Mouse (Mus musculus) CD8-positive naive resting alpha-beta T cell, adult 2 months (primary cell): ENCODE results near the gene Slc17a3.

Experiments used
- DNase-seq, 2 experiments: peaks; one replicate each; pipeline ENCODE4 v3.0.0; 2022; ENCODE audit warnings: low read depth in 2 of 2, low spot score in 2 of 2

The Slc17a3 gene

GRCm38 (mm10) chr13:23873141-23873540 is 33.9 kb downstream of the Slc17a3 start:
- DNase-seq = no peak

GRCm38 (mm10) chr13:23879106-23879505 is 39.9 kb downstream of the Slc17a3 start:
- DNase-seq = no peak

GRCm38 (mm10) chr13:23879636-23880035 is 40.4 kb downstream of the Slc17a3 start:
- DNase-seq = no peak

GRCm38 (mm10) chr13:23885540-23885939 is 46.3 kb downstream of the Slc17a3 start:
- no peak for DNase-seq

GRCm38 (mm10) chr13:23887026-23887725 is 47.9 kb downstream of the Slc17a3 start:
- DNase-seq = no peak

- DNase-seq = no peak
These were observed 49.9 kb downstream of the Slc17a3 start for GRCm38 (mm10) chr13:23889011-23889605.

- no peak for DNase-seq
These were observed 53.5 kb downstream of the Slc17a3 start for GRCm38 (mm10) chr13:23892592-23893268.

- no peak for DNase-seq
These were observed 54.0 kb downstream of the Slc17a3 start for GRCm38 (mm10) chr13:23893269-23893593.

GRCm38 (mm10) chr13:23898242-23898641 is 59.0 kb downstream of the Slc17a3 start:
- DNase-seq = peak in 1 of 2 experiments; percentile 1

- no peak for DNase-seq
These were observed 67.7 kb downstream of the Slc17a3 start for GRCm38 (mm10) chr13:23906906-23907305.

GRCm38 (mm10) chr13:23910121-23910520 is 70.9 kb downstream of the Slc17a3 start:
- no peak for DNase-seq
